Comparison of ENCODE assay signal across 12 mouse cellular contexts in genomic region chr2:132599127-132599526, GRCm38 (mm10). TPM values are rescaled to one million over a fixed set of nuclear protein-coding genes. Genes with fewer than 3 reads are reported as not detected.
DNase-seq lines count a peak whose midpoint lies in the region; ATAC-seq and TF ChIP-seq lines count a peak whose summit lies in the region.
"Had no signal": no experiment of that assay in that cellular context is flagged by ENCODE, and none has a peak within 500 bp of the region (broad histone marks: within the 10 kb centered on the region; RNA-seq: fewer than 3 reads in every experiment).

No protein-coding gene starts in this region.

- intact Hi-C loops in gastrocnemius, postnatal 14 days (cut with DNase I; ENCODE audit: low total_unique reads): no loop called here

- H3K27ac ChIP-seq in heart, embryonic 12.5 days (ENCODE audit: poor library complexity, severe bottlenecking): no peak overlapping the region
- no peak overlapping the region for H3K27ac ChIP-seq in lung, postnatal 0 days (ENCODE audit: low read length)
- no peak overlapping the region for H3K27ac ChIP-seq in kidney, embryonic 16.5 days (ENCODE audit: low read length)
- H3K27ac ChIP-seq: embryonic facial prominence, embryonic 15.5 days; limb, embryonic 12.5 days; neural tube, embryonic 13.5 days had no signal

- no peak overlapping the region for H3K4me3 ChIP-seq in heart, embryonic 12.5 days
- no peak overlapping the region for H3K4me3 ChIP-seq in lung, postnatal 0 days (ENCODE audit: low read depth, low read length)
- no peak overlapping the region for H3K4me3 ChIP-seq in kidney, embryonic 16.5 days (ENCODE audit: low read length)
- H3K4me3 ChIP-seq: embryonic facial prominence, embryonic 15.5 days; limb, embryonic 12.5 days; neural tube, embryonic 13.5 days had no signal

- H3K36me3 ChIP-seq in heart, embryonic 12.5 days: no peaks in the 10 kb centered on the region
- H3K36me3 ChIP-seq in lung, postnatal 0 days (ENCODE audit: insufficient read depth, low read length): no peaks in the 10 kb centered on the region
- no peaks in the 10 kb centered on the region for H3K36me3 ChIP-seq in kidney, embryonic 16.5 days (ENCODE audit: insufficient read depth, low read length)
- H3K36me3 ChIP-seq: embryonic facial prominence, embryonic 15.5 days; limb, embryonic 12.5 days; neural tube, embryonic 13.5 days had no signal

- DNase-seq in heart, adult 18-20 months: peak; percentile 79 to 88
- DNase-seq in NIH3T3 (ENCODE audit: low read depth): peak; percentile 97
- DNase-seq in gastrocnemius, postnatal 14 days: peak; percentile 44
- DNase-seq in lung, postnatal 0 days (ENCODE audit: low spot score): peak; percentile 92
- no peak for DNase-seq in thymus, postnatal 10 days (ENCODE audit: low spot score in 2 of 2)
- no peak for DNase-seq in cerebellum, postnatal 25 days

- TF ChIP-seq EP300 in lung, postnatal 0 days (IDR thresholded peaks at IDR 0.05): peak; percentile 85

- no peak for ATAC-seq in heart, embryonic 12.5 days (ENCODE audit: insufficient number of reproducible peaks, low FRiP score)
- ATAC-seq in lung, postnatal 0 days: peak; percentile 91
- no peak for ATAC-seq in kidney, embryonic 16.5 days (ENCODE audit: low FRiP score, low TSS enrichment)
- ATAC-seq: CD4-positive, CD25-positive, alpha-beta regulatory T cell, adult 4 months had no signal

- no peaks in the 10 kb centered on the region for H3K9me3 ChIP-seq in heart, embryonic 12.5 days (replicated peaks)
- no peaks in the 10 kb centered on the region for H3K9me3 ChIP-seq in lung, postnatal 0 days (ENCODE audit: low read length)
- no peaks in the 10 kb centered on the region for H3K9me3 ChIP-seq in kidney, embryonic 16.5 days (ENCODE audit: low read length)
- H3K9me3 ChIP-seq: embryonic facial prominence, embryonic 15.5 days; limb, embryonic 12.5 days; neural tube, embryonic 13.5 days had no signal

- TF ChIP-seq CTCF in lung, postnatal 0 days (IDR thresholded peaks at IDR 0.05): no peak

- H3K27me3 ChIP-seq in heart, embryonic 12.5 days (replicated peaks): no peaks in the 10 kb centered on the region
- H3K27me3 ChIP-seq in lung, postnatal 0 days (replicated peaks; ENCODE audit: insufficient read depth, low read length): no peaks in the 10 kb centered on the region
- no peaks in the 10 kb centered on the region for H3K27me3 ChIP-seq in kidney, embryonic 16.5 days (ENCODE audit: insufficient read depth, low read length)
- H3K27me3 ChIP-seq: embryonic facial prominence, embryonic 15.5 days; limb, embryonic 12.5 days; neural tube, embryonic 13.5 days had no signal

- H3K4me1 ChIP-seq in heart, embryonic 12.5 days (replicated peaks): peaks cover 17% of the 10 kb centered on the region; the same call in 1 of the 2 replicates
- H3K4me1 ChIP-seq in lung, postnatal 0 days (ENCODE audit: insufficient read depth, low read depth, low read length): no peaks in the 10 kb centered on the region
- no peaks in the 10 kb centered on the region for H3K4me1 ChIP-seq in kidney, embryonic 16.5 days (ENCODE audit: insufficient read depth, low read length)
- H3K4me1 ChIP-seq: embryonic facial prominence, embryonic 15.5 days; neural tube, embryonic 13.5 days had no signal

- WGBS in heart, embryonic 12.5 days: 87% methylated on average over 6 of the region's 6 CpGs
- 62% methylated on average over 6 of the region's 6 CpGs for WGBS in lung, postnatal 0 days
- WGBS in kidney, embryonic 16.5 days: 93% methylated on average over 6 of the region's 6 CpGs

- H3K4me2 ChIP-seq in heart, embryonic 12.5 days: no peak overlapping the region
- no peak overlapping the region for H3K4me2 ChIP-seq in lung, postnatal 0 days (replicated peaks; ENCODE audit: low read depth, low read length)
- H3K4me2 ChIP-seq in kidney, embryonic 16.5 days (replicated peaks; ENCODE audit: low read depth, low read length): no peak overlapping the region
- H3K4me2 ChIP-seq: embryonic facial prominence, embryonic 15.5 days; limb, embryonic 12.5 days; neural tube, embryonic 13.5 days had no signal

- H3K9ac ChIP-seq in heart, embryonic 12.5 days: no peak overlapping the region
- no peak overlapping the region for H3K9ac ChIP-seq in lung, postnatal 0 days (replicated peaks; ENCODE audit: low read depth)
- no peak overlapping the region for H3K9ac ChIP-seq in kidney, embryonic 16.5 days (replicated peaks; ENCODE audit: low read length)
- H3K9ac ChIP-seq: embryonic facial prominence, embryonic 15.5 days; limb, embryonic 12.5 days; neural tube, embryonic 13.5 days had no signal

RNA-seq across cellular contexts. Expression of gene Gpcpd1, which starts 11.6 kb away (rescaled TPM):
- total RNA-seq in heart, adult 18-20 months (2021): 100 to 1,000 TPM; 151 to 198 TPM
- polyA plus RNA-seq in heart, embryonic 12.5 days (2016; fragmentation: Nextera tagmentation; extraction: Ambion mirVana): 42.1 and 47.6 TPM in 2 replicates
- total RNA-seq in gastrocnemius, postnatal 14 days (2021): 10 to 100 TPM; 68.7 to 92.7 TPM
- polyA plus RNA-seq in lung, postnatal 0 days (2015; fragmentation: Nextera tagmentation; extraction: Ambion mirVana): 47.9 and 52.2 TPM in 2 replicates
- polyA plus RNA-seq in kidney, embryonic 16.5 days (2015; fragmentation: Nextera tagmentation; extraction: Ambion mirVana): 25.6 and 30.8 TPM in 2 replicates

Comparison
In these comparisons a context has a peak if more than half of its experiments do, and no peak if none do; other contexts are left out.
1. DNase-seq: peak in heart, adult 18-20 months (2 of 2), NIH3T3 (single experiment), gastrocnemius, postnatal 14 days (single experiment) and lung, postnatal 0 days (single experiment); none in thymus, postnatal 10 days (0 of 2) and cerebellum, postnatal 25 days (0 of 2).